Mouse (Mus musculus): ENCODE data around the gene Oca2.

DNA sequence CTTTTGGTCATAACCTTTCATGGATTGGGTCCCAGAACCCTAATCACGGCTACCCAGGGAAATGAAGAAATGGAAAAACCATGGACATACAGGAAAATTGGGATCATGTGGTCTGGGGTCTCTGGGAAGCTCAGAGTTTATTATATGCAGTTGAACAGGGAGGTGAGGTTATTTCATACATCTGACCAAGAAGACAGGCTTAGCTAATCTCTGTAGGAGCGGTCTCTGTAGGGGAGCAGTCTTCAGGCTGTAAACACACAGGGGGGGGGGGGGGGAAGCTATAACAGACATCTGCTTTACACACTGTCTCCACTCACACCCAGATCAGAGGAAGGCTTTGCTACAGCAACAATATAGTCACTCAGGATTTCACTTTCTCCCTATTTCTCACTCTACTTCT lies 184.0 kb downstream of the Oca2 start:
- TF ChIP-seq POLR2A (IDR thresholded peaks at IDR 0.05; ENCODE audit: insufficient read depth, low read length) (no peak), CTCF (IDR thresholded peaks at IDR 0.05; ENCODE audit: low read depth, low read length) (no peak), EP300 (IDR thresholded peaks at IDR 0.05; ENCODE audit: insufficient read depth, low read depth, low read length) (no peak)
